Mouse (Mus musculus): ENCODE measurements around the gene Gins2. TPM values are rescaled to one million over a fixed set of nuclear protein-coding genes. Genes with fewer than 3 reads are reported as not detected.

The Gins2 gene
- polyA plus RNA-seq, 1 experiment from 2014 or later: 83.2 TPM

- Histone ChIP-seq H3K9me3 (no peaks in the 10 kb centered on the region), H3K36me3 (replicated peaks) (no peaks in the 10 kb centered on the region), H3K4me1 (peaks cover 41% of the 10 kb centered on the region), H3K27ac (no peak overlapping the region), H3K27me3 (peaks cover 3% of the 10 kb centered on the region; the same call in 1 of the 2 replicates), H3K4me2 (no peak overlapping the region), H3K9ac (no peak overlapping the region), H3K4me3 (replicated peaks) (no peak overlapping the region)
- no peak for ATAC-seq (ENCODE audit: low FRiP score)
- WGBS: 46% methylated on average over 7 of the region's 7 CpGs
Observed at GRCm38 (mm10) chr8:120620441-120620840, 31.3 kb upstream of the Gins2 start.

GRCm38 (mm10) chr8:120619235-120620180, 30.4 kb upstream of the Gins2 start:
- Histone ChIP-seq H3K4me2 (no peak overlapping the region), H3K36me3 (replicated peaks) (no peaks in the 10 kb centered on the region), H3K9ac (no peak overlapping the region), H3K4me3 (replicated peaks) (no peak overlapping the region), H3K27me3 (peaks cover 3% of the 10 kb centered on the region; the same call in 1 of the 2 replicates), H3K27ac (no peak overlapping the region), H3K9me3 (no peaks in the 10 kb centered on the region), H3K4me1 (peaks cover 41% of the 10 kb centered on the region)
- ATAC-seq (ENCODE audit: low FRiP score): no peak
- WGBS: 70% methylated on average over 11 of the region's 11 CpGs

- no peak overlapping the region for H3K4me3 ChIP-seq (replicated peaks)
- ATAC-seq (ENCODE audit: low FRiP score): peak; percentile 24; the same call in 1 of the 2 replicates
- peaks cover 9% of the 10 kb centered on the region; the same call in 1 of the 2 replicates for H3K27me3 ChIP-seq
- H3K27ac ChIP-seq: peak overlapping the region; percentile 61; the same call in 1 of the 2 replicates
- WGBS: 0% methylated on average over 6 of the region's 6 CpGs
- no peaks in the 10 kb centered on the region for H3K9me3 ChIP-seq
- H3K4me2 ChIP-seq: peak overlapping the region; percentile 27
- peaks cover 41% of the 10 kb centered on the region for H3K4me1 ChIP-seq
- H3K36me3 ChIP-seq (replicated peaks): no peaks in the 10 kb centered on the region
- peak overlapping the region; percentile 36; the same call in 1 of the 2 replicates for H3K9ac ChIP-seq
Observed at GRCm38 (mm10) chr8:120618110-120618509, 29.0 kb upstream of the Gins2 start.

GRCm38 (mm10) chr8:120616663-120617626, 27.8 kb upstream of the Gins2 start:
- Histone ChIP-seq H3K36me3 (replicated peaks) (no peaks in the 10 kb centered on the region), H3K27ac (peak overlapping the region; percentile 78), H3K9ac (peak overlapping the region; percentile 18), H3K4me1 (peaks cover 38% of the 10 kb centered on the region), H3K27me3 (peaks cover 9% of the 10 kb centered on the region; the same call in 1 of the 2 replicates), H3K4me3 (replicated peaks) (no peak overlapping the region), H3K9me3 (no peaks in the 10 kb centered on the region), H3K4me2 (no peak overlapping the region)
- WGBS: 18% methylated on average over 7 of the region's 8 CpGs
- ATAC-seq (ENCODE audit: low FRiP score): peak; percentile 61

- H3K4me3 ChIP-seq (replicated peaks): no peak overlapping the region
- 90% methylated on average over 3 of the region's 3 CpGs for WGBS
- H3K4me2 ChIP-seq: no peak overlapping the region
- H3K9me3 ChIP-seq: no peaks in the 10 kb centered on the region
- peaks cover 27% of the 10 kb centered on the region for H3K4me1 ChIP-seq
- no peak for ATAC-seq (ENCODE audit: low FRiP score)
- no peaks in the 10 kb centered on the region for H3K36me3 ChIP-seq (replicated peaks)
- no peak overlapping the region for H3K9ac ChIP-seq
- no peak overlapping the region for H3K27ac ChIP-seq
- peaks cover 17% of the 10 kb centered on the region; the same call in 1 of the 2 replicates for H3K27me3 ChIP-seq
Observed at GRCm38 (mm10) chr8:120614491-120614890, 25.4 kb upstream of the Gins2 start.

- H3K4me2 ChIP-seq: no peak overlapping the region
- H3K4me3 ChIP-seq (replicated peaks): no peak overlapping the region
- H3K27me3 ChIP-seq: 0 out of 2 replicates have a peak, but pooled peaks cover 14% of the 10 kb centered on the region
- no peaks in the 10 kb centered on the region for H3K9me3 ChIP-seq
- peaks cover 5% of the 10 kb centered on the region; the same call in 1 of the 2 replicates for H3K4me1 ChIP-seq
- WGBS: 88% methylated on average over 6 of the region's 6 CpGs
- no peak overlapping the region for H3K9ac ChIP-seq
- H3K36me3 ChIP-seq (replicated peaks): no peaks in the 10 kb centered on the region
- H3K27ac ChIP-seq: no peak overlapping the region
- ATAC-seq (ENCODE audit: low FRiP score): no peak
Observed at GRCm38 (mm10) chr8:120610824-120611223, 21.7 kb upstream of the Gins2 start.

- peak; percentile 61; the same call in 1 of the 2 replicates for ATAC-seq (ENCODE audit: low FRiP score)
- H3K27me3 ChIP-seq: 0 out of 2 replicates have a peak, but pooled peaks cover 8% of the 10 kb centered on the region
- WGBS: 9% methylated on average over 7 of the region's 7 CpGs
Observed at GRCm38 (mm10) chr8:120607885-120608284, 18.8 kb upstream of the Gins2 start.

GRCm38 (mm10) chr8:120607460-120607859, 18.4 kb upstream of the Gins2 start:
- WGBS: 86% methylated on average over 9 of the region's 9 CpGs
- Histone ChIP-seq H3K9ac (no peak overlapping the region), H3K4me3 (replicated peaks) (no peak overlapping the region), H3K4me2 (no peak overlapping the region), H3K4me1 (peaks cover 10% of the 10 kb centered on the region), H3K27me3 (0 out of 2 replicates have a peak, but pooled peaks cover 8% of the 10 kb centered on the region), H3K36me3 (replicated peaks) (no peaks in the 10 kb centered on the region), H3K27ac (no peak overlapping the region), H3K9me3 (no peaks in the 10 kb centered on the region)
- ATAC-seq (ENCODE audit: low FRiP score): peak; percentile 24; the same call in 1 of the 2 replicates

More at GRCm38 (mm10) chr8:120607885-120608284, 18.8 kb upstream of the Gins2 start:
- Histone ChIP-seq H3K4me3 (replicated peaks) (no peak overlapping the region), H3K27ac (no peak overlapping the region), H3K9me3 (no peaks in the 10 kb centered on the region), H3K36me3 (replicated peaks) (no peaks in the 10 kb centered on the region), H3K4me2 (no peak overlapping the region), H3K4me1 (peaks cover 6% of the 10 kb centered on the region), H3K9ac (no peak overlapping the region)

GRCm38 (mm10) chr8:120602672-120603071, 13.6 kb upstream of the Gins2 start:
- Histone ChIP-seq H3K9ac (no peak overlapping the region), H3K27ac (peak overlapping the region; percentile 44), H3K4me1 (peaks cover 21% of the 10 kb centered on the region), H3K36me3 (replicated peaks) (no peaks in the 10 kb centered on the region), H3K27me3 (peaks cover 13% of the 10 kb centered on the region; the same call in 1 of the 2 replicates), H3K9me3 (no peaks in the 10 kb centered on the region), H3K4me3 (replicated peaks) (no peak overlapping the region), H3K4me2 (0 out of 2 replicates have a peak overlapping the region, but pooled peaks have one; percentile 1)
- 35% methylated on average over 6 of the region's 6 CpGs for WGBS
- peak; percentile 47; the same call in 1 of the 2 replicates for ATAC-seq (ENCODE audit: low FRiP score)

- H3K9me3 ChIP-seq: no peaks in the 10 kb centered on the region
- no peak overlapping the region for H3K9ac ChIP-seq
- WGBS: 52% methylated on average over 7 of the region's 7 CpGs
- ATAC-seq (ENCODE audit: low FRiP score): no peak
- H3K27ac ChIP-seq: no peak overlapping the region
- H3K4me1 ChIP-seq: peaks cover 18% of the 10 kb centered on the region
- H3K36me3 ChIP-seq (replicated peaks): no peaks in the 10 kb centered on the region
- no peak overlapping the region for H3K4me3 ChIP-seq (replicated peaks)
- peaks cover 21% of the 10 kb centered on the region; the same call in 1 of the 2 replicates for H3K27me3 ChIP-seq
- no peak overlapping the region for H3K4me2 ChIP-seq
Observed at GRCm38 (mm10) chr8:120599504-120599903, 10.4 kb upstream of the Gins2 start.

GRCm38 (mm10) chr8:120598579-120598978, 9.5 kb upstream of the Gins2 start:
- Histone ChIP-seq H3K4me3 (replicated peaks) (no peak overlapping the region), H3K27me3 (peaks cover 21% of the 10 kb centered on the region; the same call in 1 of the 2 replicates), H3K9ac (no peak overlapping the region), H3K27ac (peak overlapping the region; percentile 46; the same call in 1 of the 2 replicates), H3K36me3 (replicated peaks) (no peaks in the 10 kb centered on the region), H3K9me3 (no peaks in the 10 kb centered on the region), H3K4me1 (peaks cover 18% of the 10 kb centered on the region), H3K4me2 (peak overlapping the region; percentile 8; the same call in 1 of the 2 replicates)
- ATAC-seq (ENCODE audit: low FRiP score): no peak; the same call in 1 of the 2 replicates
- WGBS: 30% methylated on average over 24 of the region's 24 CpGs
